Mouse (Mus musculus): ENCODE results near the gene Stn1. TPM values are rescaled to one million over a fixed set of nuclear protein-coding genes. Genes with fewer than 3 reads are reported as not detected.
"Not testable (repeated sequence)": the region's sequence is repeated elsewhere in the genome, so short reads cannot be mapped to it uniquely, and the experiment has no call there.

Gene Stn1
- polyA plus RNA-seq (2015; fragmentation: Nextera tagmentation; extraction: Ambion mirVana) = 11.6 and 12.7 TPM in 2 replicates

GRCm38 (mm10) chr19:47537300-47537792, at the start of gene Stn1:
Gene Stn1 (minus strand): TSS chr19:47537507.
- peak within 1 kb of the TSS; percentile 72 for H3K4me3 ChIP-seq (replicated peaks)
- ATAC-seq (ENCODE audit: low read depth) (peak; percentile 35), DNase-seq (no peak)
- H3K9ac ChIP-seq = peak within 1 kb of the TSS; percentile 81
- H3K4me2 ChIP-seq = peak within 1 kb of the TSS; percentile 87
- H3K9me3 ChIP-seq (replicated peaks) = no peaks in the 10 kb centered on the region
- peaks cover 31% of the 10 kb centered on the region for H3K4me1 ChIP-seq (replicated peaks)
- WGBS (ENCODE audit: insufficient replicate concordance) = 3% methylated on average over 10 of the region's 10 CpGs
- H3K27ac ChIP-seq = peak within 1 kb of the TSS; percentile 78
- peaks cover 6% of the 10 kb centered on the region for H3K36me3 ChIP-seq
- no peaks in the 10 kb centered on the region; the same call in 1 of the 2 replicates for H3K27me3 ChIP-seq

DNA sequence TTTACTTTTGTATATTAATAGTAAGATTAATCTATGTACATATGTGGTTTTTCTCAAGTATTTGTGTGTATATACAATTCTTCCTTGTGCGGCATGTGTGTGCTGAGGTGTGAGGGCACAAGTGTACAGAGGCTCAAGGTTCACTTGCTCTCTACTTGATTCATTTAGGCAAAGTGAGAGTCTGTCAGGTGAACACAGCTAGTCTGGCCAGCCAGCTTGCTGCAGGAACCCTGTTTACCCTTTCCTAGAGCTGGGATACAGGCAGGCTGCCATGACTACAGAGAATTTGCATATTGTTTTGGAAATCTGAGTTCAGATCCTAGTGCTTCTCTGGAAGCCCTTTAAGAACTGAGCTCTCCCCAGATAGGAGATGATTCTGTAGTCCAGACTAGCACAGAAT, 49.7 kb upstream of the Stn1 start:
- H3K4me1 ChIP-seq (replicated peaks) = peaks cover 53% of the 10 kb centered on the region
- H3K36me3 ChIP-seq = no peaks in the 10 kb centered on the region
- H3K9me3 ChIP-seq (replicated peaks) = no peaks in the 10 kb centered on the region
- no peak overlapping the region for H3K4me3 ChIP-seq (replicated peaks)
- ATAC-seq (ENCODE audit: low read depth) (no peak), DNase-seq (no peak)
- H3K9ac ChIP-seq = no peak overlapping the region
- no peak overlapping the region for H3K4me2 ChIP-seq
- 71% methylated on average over 1 of the region's 1 CpGs for WGBS (ENCODE audit: insufficient replicate concordance)
- no peak overlapping the region for H3K27ac ChIP-seq
- no peaks in the 10 kb centered on the region for H3K27me3 ChIP-seq

- ATAC-seq (ENCODE audit: low read depth) = no peak
- Histone ChIP-seq H3K36me3 (no peaks in the 10 kb centered on the region), H3K4me3 (replicated peaks) (no peak overlapping the region), H3K4me2 (no peak overlapping the region), H3K27me3 (no peaks in the 10 kb centered on the region), H3K4me1 (replicated peaks) (peaks cover 65% of the 10 kb centered on the region), H3K9ac (no peak overlapping the region), H3K27ac (no peak overlapping the region), H3K9me3 (replicated peaks) (no peaks in the 10 kb centered on the region)
- 85% methylated on average over 1 of the region's 1 CpGs for WGBS (ENCODE audit: insufficient replicate concordance)
- no peak for DNase-seq
Observed at GRCm38 (mm10) chr19:47585772-47586171, 48.5 kb upstream of the Stn1 start.

GRCm38 (mm10) chr19:47579788-47580631, 42.7 kb upstream of the Stn1 start:
- ATAC-seq (ENCODE audit: low read depth) (peak; percentile 77), DNase-seq (peak; percentile 23)
- no peaks in the 10 kb centered on the region for H3K27me3 ChIP-seq
- peak overlapping the region; percentile 89 for H3K4me3 ChIP-seq (replicated peaks)
- peak overlapping the region; percentile 98 for H3K9ac ChIP-seq
- H3K4me1 ChIP-seq (replicated peaks) = peaks cover 44% of the 10 kb centered on the region
- no peaks in the 10 kb centered on the region for H3K9me3 ChIP-seq (replicated peaks)
- peak overlapping the region; percentile 93 for H3K27ac ChIP-seq
- H3K4me2 ChIP-seq = peak overlapping the region; percentile 85
- WGBS (ENCODE audit: insufficient replicate concordance) = under 1% methylated on average over 63 of the region's 96 CpGs
- H3K36me3 ChIP-seq = no peaks in the 10 kb centered on the region

GRCm38 (mm10) chr19:47579225-47579787, 42.0 kb upstream of the Stn1 start, which contains the start of gene Slk:
Gene Slk (plus strand): TSS chr19:47579678.
- under 1% methylated on average over 83 of the region's 83 CpGs for WGBS (ENCODE audit: insufficient replicate concordance)
- DNase-seq (peak; percentile 78), ATAC-seq (ENCODE audit: low read depth) (peak; percentile 86)
- Histone ChIP-seq H3K4me3 (replicated peaks) (peak within 1 kb of the TSS; percentile 89), H3K27me3 (no peaks in the 10 kb centered on the region), H3K9ac (peak within 1 kb of the TSS; percentile 98), H3K9me3 (replicated peaks) (no peaks in the 10 kb centered on the region), H3K36me3 (no peaks in the 10 kb centered on the region), H3K4me1 (replicated peaks) (peaks cover 40% of the 10 kb centered on the region), H3K4me2 (peak within 1 kb of the TSS; percentile 85), H3K27ac (peak within 1 kb of the TSS; percentile 93)

DNA sequence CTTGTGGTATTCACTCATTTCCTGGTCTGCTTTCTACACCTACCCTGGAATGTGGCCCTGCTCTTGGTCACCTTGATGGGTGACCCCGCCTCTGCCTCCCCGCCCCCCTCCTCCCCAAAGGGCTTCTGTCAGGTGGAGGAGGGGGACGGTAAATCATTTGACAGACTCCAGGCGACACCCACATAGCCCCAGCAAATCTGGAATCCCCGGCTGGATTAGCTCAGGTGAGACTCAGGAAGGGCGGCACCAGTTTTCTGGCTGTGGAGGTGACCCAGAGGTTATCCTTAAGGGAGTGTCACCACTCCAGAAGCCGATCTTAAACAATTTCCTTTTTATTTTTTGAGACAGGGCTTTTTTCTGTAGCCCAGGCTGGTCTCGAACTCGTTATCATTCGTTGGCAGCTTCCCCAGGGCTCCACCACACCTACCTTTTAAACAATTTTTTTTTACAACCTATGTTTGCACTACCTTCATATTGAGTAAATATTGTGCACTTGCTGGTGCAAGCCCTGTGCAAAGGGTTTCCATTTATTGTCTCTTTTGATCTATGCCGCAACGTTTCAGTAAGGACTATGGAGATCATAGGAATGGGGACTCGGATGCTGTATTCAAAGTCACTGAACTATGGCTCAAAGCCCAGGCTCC, 41.4 kb upstream of the Stn1 start:
- Histone ChIP-seq H3K9me3 (replicated peaks) (no peaks in the 10 kb centered on the region), H3K27me3 (no peaks in the 10 kb centered on the region), H3K4me2 (peak overlapping the region; percentile 85), H3K4me1 (replicated peaks) (peaks cover 39% of the 10 kb centered on the region), H3K9ac (peak overlapping the region; percentile 98), H3K27ac (peak overlapping the region; percentile 93), H3K36me3 (no peaks in the 10 kb centered on the region), H3K4me3 (replicated peaks) (peak overlapping the region; percentile 89)
- WGBS (ENCODE audit: insufficient replicate concordance) = 20% methylated on average over 13 of the region's 13 CpGs
- DNase-seq (no peak), ATAC-seq (ENCODE audit: low read depth) (no peak)

DNA sequence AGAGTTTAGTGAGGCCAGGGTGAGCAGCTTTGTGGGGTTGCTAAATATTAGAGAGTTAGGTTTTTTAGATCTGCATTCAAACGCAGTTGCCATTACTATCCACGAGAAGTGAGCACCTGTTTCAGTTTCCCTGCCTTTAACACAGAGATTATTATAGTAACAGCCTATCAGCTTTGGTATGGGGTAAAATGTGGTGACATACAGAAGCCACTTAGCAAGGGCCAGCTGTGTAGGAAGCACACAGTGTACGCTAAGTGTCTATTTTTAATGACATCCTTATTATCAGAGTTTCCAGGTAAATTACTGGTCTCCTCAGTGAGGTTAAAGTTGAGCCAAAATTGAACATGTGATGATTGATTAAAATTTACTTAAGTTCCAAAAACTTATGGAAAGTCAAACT, 36.4 kb upstream of the Stn1 start:
- ATAC-seq (ENCODE audit: low read depth) = no peak
- Histone ChIP-seq H3K4me1 (replicated peaks) (peaks cover 14% of the 10 kb centered on the region), H3K9me3 (replicated peaks) (no peaks in the 10 kb centered on the region), H3K4me2 (no peak overlapping the region), H3K36me3 (no peaks in the 10 kb centered on the region), H3K9ac (no peak overlapping the region), H3K4me3 (replicated peaks) (no peak overlapping the region), H3K27ac (no peak overlapping the region), H3K27me3 (no peaks in the 10 kb centered on the region)
- no peak for DNase-seq
- WGBS (ENCODE audit: insufficient replicate concordance) = 73% methylated on average over 3 of the region's 3 CpGs

DNA sequence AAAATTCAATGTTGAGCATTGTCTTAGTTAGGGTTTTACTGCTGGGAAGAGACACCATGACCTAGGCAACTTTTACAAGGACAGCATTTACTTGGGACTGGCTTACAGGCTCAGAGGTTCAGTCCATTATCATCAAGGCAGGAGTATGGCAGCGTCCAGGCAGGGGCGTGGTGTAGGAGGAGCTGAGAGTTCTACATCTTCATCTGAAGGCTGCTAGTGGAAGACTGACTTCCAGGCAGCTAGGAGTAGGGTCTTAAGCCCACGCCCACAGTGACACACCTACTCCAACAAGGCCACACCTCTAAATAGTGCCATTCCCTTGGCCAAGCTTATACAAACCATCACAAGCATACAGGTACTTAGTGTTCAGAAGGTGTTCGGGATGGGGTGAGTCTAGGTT, 34.7 kb upstream of the Stn1 start:
- not testable (repeated sequence) for DNase-seq; H3K9me3 ChIP-seq (replicated peaks); H3K27ac ChIP-seq; H3K9ac ChIP-seq; ATAC-seq (ENCODE audit: low read depth); H3K27me3 ChIP-seq; H3K4me3 ChIP-seq (replicated peaks); H3K4me2 ChIP-seq; H3K36me3 ChIP-seq
- 54% methylated on average over 4 of the region's 4 CpGs for WGBS (ENCODE audit: insufficient replicate concordance)
- H3K4me1 ChIP-seq (replicated peaks) = peaks cover 14% of the 10 kb centered on the region

DNA sequence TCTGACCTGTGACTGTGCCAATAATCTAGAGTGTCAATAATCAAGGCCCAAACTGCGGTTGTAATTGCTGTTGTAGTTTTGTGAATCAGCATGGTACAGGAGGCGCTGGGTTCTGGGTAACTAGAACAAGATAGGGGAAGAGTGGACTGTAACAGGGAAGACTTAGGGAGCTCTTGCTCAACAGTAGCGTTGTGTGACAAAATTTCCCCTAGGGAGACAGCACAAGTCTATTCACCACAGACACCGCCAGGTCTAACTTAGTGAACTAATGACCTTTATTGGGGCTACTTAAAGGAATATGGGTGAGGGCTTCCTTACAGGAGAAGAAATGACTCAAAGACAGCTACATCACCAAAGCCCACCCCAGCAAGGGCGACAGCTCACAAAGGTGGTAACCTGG, 32.7 kb upstream of the Stn1 start:
- DNase-seq = no peak
- Histone ChIP-seq H3K36me3 (no peaks in the 10 kb centered on the region), H3K27me3 (no peaks in the 10 kb centered on the region), H3K4me3 (replicated peaks) (no peak overlapping the region), H3K9me3 (replicated peaks) (no peaks in the 10 kb centered on the region), H3K4me1 (replicated peaks) (peaks cover 19% of the 10 kb centered on the region), H3K4me2 (no peak overlapping the region), H3K9ac (no peak overlapping the region), H3K27ac (no peak overlapping the region)
- 76% methylated on average over 5 of the region's 5 CpGs for WGBS (ENCODE audit: insufficient replicate concordance)
- ATAC-seq (ENCODE audit: low read depth) = no peak

- Histone ChIP-seq H3K4me3 (replicated peaks) (no peak overlapping the region), H3K4me1 (replicated peaks) (peaks cover 21% of the 10 kb centered on the region), H3K27ac (no peak overlapping the region), H3K36me3 (no peaks in the 10 kb centered on the region), H3K9ac (no peak overlapping the region), H3K4me2 (no peak overlapping the region), H3K9me3 (replicated peaks) (no peaks in the 10 kb centered on the region), H3K27me3 (no peaks in the 10 kb centered on the region)
- DNase-seq (no peak), ATAC-seq (ENCODE audit: low read depth) (no peak)
- 68% methylated on average over 8 of the region's 8 CpGs for WGBS (ENCODE audit: insufficient replicate concordance)
Observed at GRCm38 (mm10) chr19:47565994-47566393, 28.7 kb upstream of the Stn1 start.

DNA sequence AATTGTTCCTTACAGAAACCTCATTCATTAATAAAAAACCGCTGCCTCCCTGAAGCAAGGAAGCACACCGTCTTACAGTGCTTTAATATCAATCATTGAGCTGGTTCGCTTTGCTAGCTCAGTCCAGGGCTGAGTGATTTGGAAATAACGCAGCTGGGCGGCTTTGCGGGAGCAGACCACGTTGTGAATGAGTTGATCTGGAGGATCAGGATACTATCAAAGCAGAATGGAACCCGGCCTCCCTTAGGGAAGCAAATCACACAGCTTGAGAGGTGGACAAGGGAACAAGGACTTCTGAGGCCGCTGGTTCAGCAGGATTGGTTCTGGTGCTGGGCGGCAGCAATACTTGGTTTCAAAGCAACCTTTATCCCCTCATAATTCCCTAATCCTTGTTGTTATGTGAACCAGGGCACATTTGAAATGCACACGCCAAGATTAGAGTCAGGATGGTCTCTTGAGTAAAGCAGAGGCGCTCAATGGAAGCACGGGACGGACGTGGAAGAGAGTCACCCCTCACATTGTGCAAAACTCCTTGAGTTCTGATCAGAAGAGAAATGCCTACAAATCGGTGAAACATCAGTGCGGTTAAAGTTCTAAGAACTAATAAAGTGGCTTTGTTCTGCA, 27.8 kb upstream of the Stn1 start:
- no peaks in the 10 kb centered on the region for H3K9me3 ChIP-seq (replicated peaks)
- no peak overlapping the region for H3K4me2 ChIP-seq
- no peak overlapping the region for H3K4me3 ChIP-seq (replicated peaks)
- no peak overlapping the region for H3K27ac ChIP-seq
- 73% methylated on average over 17 of the region's 17 CpGs for WGBS (ENCODE audit: insufficient replicate concordance)
- H3K9ac ChIP-seq = no peak overlapping the region
- H3K36me3 ChIP-seq = no peaks in the 10 kb centered on the region
- ATAC-seq (ENCODE audit: low read depth) (no peak), DNase-seq (no peak)
- H3K27me3 ChIP-seq = no peaks in the 10 kb centered on the region
- peaks cover 30% of the 10 kb centered on the region for H3K4me1 ChIP-seq (replicated peaks)
